Mouse (Mus musculus) brain, embryonic 14.5 days (tissue): ENCODE results near the gene Prune2. TPM values are rescaled to one million over a fixed set of nuclear protein-coding genes. Genes with fewer than 3 reads are reported as not detected.
A peak's percentile ranks its signal among the peaks of the same experiment; 100 is the strongest.

Source experiments
- DNase-seq: peaks from one replicate; pipeline ENCODE4 v3.0.0-alpha.2; 2011; ENCODE audit warnings: low read depth
- CTCF ChIP-seq: fragments of 200-500 bp; IDR thresholded peaks from 2 replicates; pipeline ENCODE4 v1.5.1; 2012; ENCODE audit warnings: inconsistent platforms, mild to moderate bottlenecking, moderate library complexity, borderline replicate concordance; ENCODE audit not compliant: insufficient read depth, insufficient read length; ENCODE audit errors: extremely low read depth
- POLR2A ChIP-seq: fragments of 200-500 bp; IDR thresholded peaks from 2 replicates; pipeline ENCODE4 v1.6.1; 2012; ENCODE audit warnings: mild to moderate bottlenecking, inconsistent platforms, borderline replicate concordance; ENCODE audit not compliant: poor library complexity, insufficient read depth, insufficient read length, severe bottlenecking; ENCODE audit errors: extremely low read depth
- polyA plus RNA-seq: library from polyadenylated mRNA; depleted of rRNA; stranded (reverse); fragments of >200 nt; gene quantifications from 2 replicates; pipeline ENCODE4 v1.2.3, GENCODE M21; 2012

Gene Prune2
- polyA plus RNA-seq, 1 experiment: 7.0 TPM

DNA sequence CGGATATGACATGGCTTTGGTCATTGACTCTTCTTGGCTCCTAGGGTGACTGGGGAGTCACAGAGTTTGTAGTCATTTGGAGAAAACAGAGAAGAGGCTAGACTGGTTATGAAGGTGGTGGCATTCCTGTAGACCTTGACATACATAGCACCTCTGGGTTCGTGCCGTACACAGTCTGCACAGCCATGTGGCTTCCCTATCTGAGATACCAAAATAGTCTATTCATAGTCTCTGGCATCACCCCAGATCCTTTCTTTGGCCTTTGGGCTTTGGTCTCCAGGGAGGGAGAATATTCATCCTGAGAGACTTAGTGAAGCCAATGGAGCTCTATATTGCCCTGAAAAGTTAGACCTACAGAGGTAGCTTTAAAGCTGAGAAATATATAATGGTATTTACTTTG, 5.1 kb downstream of the Prune2 start:
- no peak for TF ChIP-seq POLR2A
- no peak for TF ChIP-seq CTCF
- no peak for DNase-seq

DNA sequence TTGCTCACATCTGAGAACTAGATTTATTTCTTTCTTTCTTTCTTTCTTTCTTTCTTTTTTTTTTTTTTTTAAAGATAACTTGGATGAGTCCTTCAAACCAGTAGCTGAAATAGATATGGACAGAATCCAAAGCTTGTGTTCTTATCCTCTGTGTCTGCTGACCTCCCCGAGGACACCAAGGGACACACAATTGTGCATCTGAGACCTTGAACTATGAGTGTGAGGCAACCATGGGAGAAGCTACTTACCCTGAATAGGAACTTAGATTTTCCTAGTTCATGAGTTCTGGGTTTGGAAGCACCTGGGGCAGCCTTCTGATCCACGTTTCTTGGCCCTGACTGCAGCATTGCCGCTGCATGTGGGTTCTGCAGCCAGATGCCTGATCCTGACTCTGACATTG, 7.3 kb downstream of the Prune2 start:
- DNase-seq: no peak
- TF ChIP-seq POLR2A: no peak
- no peak for TF ChIP-seq CTCF

DNA sequence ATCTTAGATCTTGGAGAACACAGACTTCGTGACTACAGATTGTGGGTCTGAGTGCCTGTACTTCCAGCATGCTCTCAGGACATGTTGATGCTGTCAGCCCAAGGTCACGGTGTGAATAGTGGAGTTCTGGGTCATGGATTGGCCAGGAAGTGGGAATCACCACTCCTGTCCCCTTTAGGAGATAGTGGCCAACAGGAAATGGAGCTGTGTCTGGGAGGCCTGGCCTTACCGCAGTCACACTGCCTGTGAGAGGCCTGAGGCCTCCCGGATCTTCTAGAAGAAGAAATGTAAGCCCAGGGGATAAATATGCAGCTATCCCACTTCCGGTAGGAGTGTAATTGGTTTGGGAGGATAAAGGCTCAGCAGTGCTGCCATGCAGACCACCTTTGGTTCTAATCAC, 12.8 kb downstream of the Prune2 start:
- TF ChIP-seq POLR2A (no peak), CTCF (no peak)
- DNase-seq: no peak

DNA sequence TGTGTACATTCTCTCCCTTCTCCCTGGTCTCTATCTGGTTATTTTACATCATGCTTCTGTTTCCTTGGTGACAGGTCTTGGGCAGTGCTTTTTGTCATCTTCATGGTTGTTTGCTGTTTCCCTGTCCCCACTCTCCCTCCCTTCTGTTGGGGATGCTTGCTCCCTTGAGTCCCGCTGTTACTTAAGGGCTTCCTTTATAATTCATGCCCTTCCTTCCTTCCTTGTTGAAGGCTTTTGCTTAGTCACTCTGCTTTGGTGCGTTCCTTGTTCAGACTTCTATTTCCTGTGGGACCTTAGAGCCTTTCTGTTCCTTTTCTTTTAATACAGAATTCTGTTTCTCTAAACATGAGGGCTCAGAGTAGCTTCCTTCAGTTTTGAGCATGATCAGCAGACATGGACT, 14.7 kb downstream of the Prune2 start:
- TF ChIP-seq CTCF: no peak
- no peak for TF ChIP-seq POLR2A
- DNase-seq: no peak

DNA sequence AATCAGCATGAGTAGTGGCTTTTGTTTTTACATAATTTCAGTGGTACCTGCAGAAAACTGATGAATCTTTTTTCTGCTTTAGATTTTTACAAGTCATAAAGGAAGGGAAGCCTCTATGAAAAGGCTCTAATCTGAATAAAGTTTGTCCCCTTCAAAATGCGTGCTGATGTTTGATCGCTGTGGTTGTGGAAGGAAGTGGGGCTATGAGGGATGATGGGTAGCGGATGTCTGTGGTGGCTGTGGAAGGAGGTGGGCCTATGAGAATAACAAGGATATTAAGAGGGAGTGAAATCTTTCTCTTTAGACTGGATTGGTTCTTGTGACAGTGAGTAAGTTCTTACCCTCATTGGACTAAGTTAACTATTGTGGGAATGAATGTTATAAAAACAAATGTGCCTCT, 23.0 kb downstream of the Prune2 start:
- DNase-seq: no peak
- TF ChIP-seq CTCF (no peak), POLR2A (no peak)

DNA sequence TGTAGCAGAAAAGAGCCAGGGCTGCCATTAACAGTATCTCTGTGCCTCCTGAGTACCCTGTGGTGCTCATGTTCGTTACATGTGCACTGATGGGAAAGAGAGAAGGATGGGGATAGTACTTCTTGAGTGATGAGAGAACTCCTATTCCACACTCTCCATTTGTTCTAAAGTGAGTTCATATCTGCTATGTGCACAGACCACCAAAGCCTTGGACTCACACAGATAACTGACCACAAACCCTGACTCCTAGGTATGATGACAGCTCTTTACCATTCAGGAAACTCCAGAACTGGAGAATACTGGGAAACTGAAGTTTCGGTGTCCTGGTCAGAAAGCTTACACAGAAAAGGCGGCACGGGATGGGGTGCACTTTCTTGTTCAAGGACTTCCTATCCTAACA, 25.8 kb downstream of the Prune2 start:
- TF ChIP-seq CTCF (no peak), POLR2A (no peak)
- no peak for DNase-seq

DNA sequence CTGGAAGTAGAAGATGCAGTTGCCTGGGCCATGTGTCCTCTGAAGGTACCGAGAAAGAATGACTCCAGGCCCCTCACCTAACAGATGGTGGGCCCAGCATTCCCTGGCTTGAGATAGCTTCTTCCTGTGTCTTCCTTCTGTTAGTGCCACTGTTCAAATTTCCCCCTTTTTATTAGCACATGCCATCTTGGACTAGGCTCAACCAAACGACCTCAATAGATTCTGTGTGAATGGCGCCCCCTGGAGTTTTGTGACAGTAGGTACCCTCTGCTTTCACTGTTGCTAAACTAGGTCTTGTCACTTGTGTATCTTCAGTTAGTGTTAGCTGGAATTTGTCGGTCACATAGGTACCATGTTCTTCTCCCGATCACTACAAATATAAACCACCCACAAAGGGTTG, 29.0 kb downstream of the Prune2 start:
- TF ChIP-seq CTCF (peak; percentile 41; the same call in 1 of the 2 replicates), POLR2A (no peak)
- peak; percentile 65 for DNase-seq

DNA sequence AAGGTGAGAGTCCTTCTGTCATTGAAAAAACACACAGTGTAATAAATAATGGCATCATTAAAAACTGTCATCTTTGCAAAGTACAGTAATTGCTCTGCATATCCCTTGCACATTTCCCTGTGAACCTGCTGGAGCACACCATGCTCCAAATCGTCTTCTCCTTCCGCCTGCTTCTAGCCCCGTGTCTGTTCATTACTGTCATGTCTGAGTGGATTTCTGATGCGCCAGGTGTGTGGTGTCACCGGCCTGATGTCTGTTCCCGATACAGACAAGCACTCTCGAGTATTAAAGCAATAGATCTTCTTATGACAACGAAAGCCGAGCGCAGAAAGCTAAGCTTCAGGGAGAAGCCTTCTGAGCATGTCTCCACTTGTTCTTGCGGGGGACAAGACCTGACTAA, 32.1 kb downstream of the Prune2 start:
- DNase-seq: peak; percentile 16
- TF ChIP-seq CTCF: no peak
- TF ChIP-seq POLR2A: no peak

DNA sequence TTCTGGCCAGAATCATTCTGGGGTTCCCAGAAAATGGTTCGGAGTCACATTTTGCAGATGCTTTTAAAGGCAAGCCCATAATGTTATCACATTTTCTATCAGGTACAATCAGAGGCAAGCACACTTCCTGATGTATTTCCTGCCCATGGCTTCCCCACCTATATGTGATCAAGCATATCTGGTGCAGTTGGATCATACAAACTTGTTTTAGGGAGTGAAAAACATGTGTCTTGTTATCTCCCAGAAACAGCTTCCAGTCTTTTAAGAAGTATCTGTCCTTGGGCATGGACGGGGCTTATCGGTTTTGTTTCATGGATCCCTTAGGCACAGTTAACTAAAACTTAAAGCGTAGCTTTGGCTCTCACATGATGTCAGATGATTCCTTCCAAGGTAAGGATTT, 36.2 kb downstream of the Prune2 start:
- TF ChIP-seq CTCF (no peak), POLR2A (no peak)
- no peak for DNase-seq

DNA sequence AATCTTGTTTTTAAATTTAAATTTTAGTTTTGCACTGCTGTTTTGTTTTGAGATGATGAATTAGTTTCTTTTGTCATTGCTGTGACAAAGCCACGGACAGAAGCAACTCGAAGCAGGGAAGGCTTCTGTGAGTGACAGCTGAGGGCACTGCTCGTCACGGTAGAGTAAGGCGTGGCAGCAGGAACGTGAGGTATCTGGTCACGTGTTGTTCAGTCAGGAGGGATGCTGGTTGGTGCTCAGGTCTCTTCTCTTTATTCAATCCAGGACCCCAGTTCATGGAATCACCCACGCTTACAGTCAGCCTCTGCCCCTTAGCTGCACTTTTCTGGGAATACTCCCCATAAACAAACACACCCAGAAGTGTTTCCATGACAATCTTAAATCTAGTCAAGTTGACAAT, 38.3 kb downstream of the Prune2 start:
- no peak for DNase-seq

DNA sequence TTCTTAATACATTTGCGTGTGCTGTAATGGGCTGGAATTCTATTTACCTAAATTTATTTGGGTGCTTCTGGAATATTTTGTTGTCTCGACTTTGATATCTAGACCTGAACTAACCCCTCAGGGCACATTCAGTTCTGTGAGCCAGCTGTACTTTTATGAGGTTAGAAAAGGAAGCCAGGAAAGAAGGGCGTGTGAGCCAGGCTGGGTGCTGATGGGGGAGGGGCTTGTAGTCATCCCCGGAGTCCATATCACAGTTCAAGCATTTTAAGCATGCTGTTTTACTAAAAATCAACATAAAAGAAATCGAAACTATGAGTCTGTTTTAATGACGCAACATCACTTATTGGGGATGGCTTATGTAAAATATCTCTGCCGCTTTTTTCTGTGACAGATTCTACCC, 42.0 kb downstream of the Prune2 start:
- no peak for TF ChIP-seq CTCF

More for the DNA sequence above, 38.3 kb downstream of the Prune2 start:
- TF ChIP-seq POLR2A (no peak), CTCF (no peak)

DNA sequence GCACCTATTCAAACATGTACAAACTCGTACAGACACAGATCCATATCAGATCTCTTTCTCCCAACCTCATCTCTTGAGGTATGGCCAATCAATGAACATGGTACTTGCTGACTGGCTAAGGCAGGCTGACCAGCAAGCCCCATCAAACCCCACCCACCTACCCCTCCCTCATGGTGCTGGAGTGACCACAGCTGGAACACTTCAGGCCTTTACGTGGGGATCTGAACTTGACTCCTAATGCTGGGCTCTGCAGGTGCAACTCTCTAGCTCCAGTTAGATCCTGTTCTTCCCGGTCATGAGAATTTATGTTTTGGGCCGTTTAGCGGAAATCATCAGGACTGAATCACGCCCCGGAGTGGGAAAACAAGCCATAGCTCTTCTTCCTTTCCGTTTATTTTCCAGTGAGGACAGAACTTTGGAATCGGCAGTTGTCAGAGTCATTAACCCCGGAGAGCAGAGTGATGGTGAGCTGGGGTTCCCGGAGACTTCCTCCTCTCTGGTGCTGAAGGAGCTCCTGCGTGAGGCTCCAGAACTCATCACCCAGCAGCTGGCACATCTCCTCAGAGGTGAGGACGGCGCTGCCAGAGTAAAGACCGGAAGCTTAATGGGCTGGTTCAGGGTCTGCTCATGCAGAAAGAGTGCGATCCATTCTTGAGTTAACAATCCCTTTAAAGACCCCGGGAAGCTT, 50.4 kb downstream of the Prune2 start:
- no peak for TF ChIP-seq POLR2A
- DNase-seq: no peak

More for the DNA sequence above, 42.0 kb downstream of the Prune2 start:
- no peak for DNase-seq

DNA sequence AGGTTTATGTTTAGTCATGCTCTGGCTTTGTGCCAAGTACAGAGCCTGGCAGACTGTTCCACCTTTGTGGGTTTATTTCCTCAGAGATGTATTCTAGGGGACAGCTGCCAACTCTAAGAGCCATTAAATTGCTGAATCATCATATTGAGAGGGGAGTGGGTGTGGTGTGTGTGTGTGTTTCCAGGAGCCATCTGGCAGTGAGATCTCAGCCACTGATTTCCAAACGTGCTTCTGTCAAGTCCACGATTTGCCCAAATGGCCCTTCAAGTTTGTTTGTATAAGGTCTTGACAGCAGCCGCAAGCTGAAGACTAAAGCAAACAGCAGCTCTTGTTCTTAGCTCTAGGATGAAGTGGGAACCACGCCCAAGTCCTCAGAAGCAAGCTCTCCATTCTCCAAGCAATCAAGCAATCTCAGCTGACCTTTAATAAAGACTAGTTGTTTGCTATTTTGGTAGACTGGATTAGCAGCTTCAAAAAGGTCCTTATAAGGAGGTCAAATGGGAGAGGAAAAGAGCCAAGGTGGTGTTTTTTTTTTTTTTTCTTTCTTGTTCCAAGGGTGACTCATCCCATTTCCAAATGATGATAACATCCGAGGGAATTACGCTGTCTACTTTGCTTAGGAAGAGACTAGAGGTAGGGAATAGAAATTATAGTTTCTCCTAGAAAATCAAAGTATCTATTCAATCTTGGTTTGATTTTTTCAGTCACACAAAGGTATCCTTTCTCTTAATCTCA, 55.5 kb downstream of the Prune2 start:
- TF ChIP-seq POLR2A (no peak), CTCF (no peak)
- DNase-seq: peak; percentile 87

DNA sequence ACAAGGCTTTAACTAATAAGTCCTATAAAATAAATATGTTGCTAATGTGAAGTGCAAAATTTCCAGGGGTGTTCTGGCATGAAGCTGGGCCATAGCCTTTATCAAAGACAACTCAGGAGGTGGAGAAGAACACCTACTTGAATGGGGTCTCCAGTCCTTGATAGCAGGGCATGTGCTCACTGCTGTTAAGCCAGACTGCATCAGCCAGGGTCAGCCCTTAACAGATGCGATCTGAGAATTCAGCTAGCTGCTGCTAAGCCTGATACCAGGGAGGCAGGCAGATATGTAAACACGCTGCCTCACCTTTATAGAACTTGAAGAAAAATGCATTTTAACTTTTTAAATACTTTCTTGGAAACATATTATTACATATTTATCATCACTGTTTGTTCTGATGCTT, 57.2 kb downstream of the Prune2 start:
- no peak for DNase-seq
- TF ChIP-seq CTCF (no peak), POLR2A (no peak)
